Mouse (Mus musculus) brain, embryonic 14.5 days (tissue): ENCODE measurements around the gene Art3.

Experiments used
- CTCF ChIP-seq: fragments of 200-500 bp; IDR thresholded peaks from 2 replicates; pipeline ENCODE4 v1.5.1; 2012; ENCODE audit warnings: inconsistent platforms, mild to moderate bottlenecking, moderate library complexity, borderline replicate concordance; ENCODE audit not compliant: insufficient read depth, insufficient read length; ENCODE audit errors: extremely low read depth
- POLR2A ChIP-seq: fragments of 200-500 bp; IDR thresholded peaks from 2 replicates; pipeline ENCODE4 v1.6.1; 2012; ENCODE audit warnings: mild to moderate bottlenecking, inconsistent platforms, borderline replicate concordance; ENCODE audit not compliant: poor library complexity, insufficient read depth, insufficient read length, severe bottlenecking; ENCODE audit errors: extremely low read depth

GRCm38 (mm10) chr5:92442914-92443313 lies 111.3 kb downstream of the Art3 start:
- TF ChIP-seq CTCF (no peak), POLR2A (no peak)
